Mouse (Mus musculus) E14TG2a.4 (cell line): ENCODE results near the gene Src.

Source experiments
- H3K27me3 ChIP-seq: 2 replicates; pipeline ENCODE4 v1.6.1; 2014; ENCODE audit warnings: low read length, control low read depth; ENCODE audit not compliant: insufficient read depth
- H3K36me3 ChIP-seq: 2 replicates; pipeline ENCODE4 v1.6.1; 2014; ENCODE audit warnings: low read length, control low read depth; ENCODE audit not compliant: insufficient read depth
- H3K4me1 ChIP-seq: replicated peaks from 2 replicates; pipeline ENCODE4 v1.6.1; 2014; ENCODE audit warnings: low read depth, low read length, control low read depth
- H3K4me3 ChIP-seq: replicated peaks from 2 replicates; pipeline ENCODE4 v1.5.1; 2014; ENCODE audit warnings: mild to moderate bottlenecking, low read length
- H3K9me3 ChIP-seq: 2 replicates; pipeline ENCODE4 v1.6.1; 2014; ENCODE audit warnings: low read length, control low read depth
- CTCF ChIP-seq: conservative IDR thresholded peaks from 2 replicates; pipeline ENCODE4 v1.5.1; 2014; ENCODE audit warnings: low read length
- NANOG ChIP-seq: IDR thresholded peaks from 2 replicates; pipeline ENCODE4 v1.6.1; 2014; ENCODE audit warnings: borderline replicate concordance, low read length, mixed read lengths
- POU5F1 ChIP-seq: IDR thresholded peaks from 2 replicates; pipeline ENCODE4 v1.6.1; 2014; ENCODE audit warnings: low read length, borderline replicate concordance

Src gene

DNA sequence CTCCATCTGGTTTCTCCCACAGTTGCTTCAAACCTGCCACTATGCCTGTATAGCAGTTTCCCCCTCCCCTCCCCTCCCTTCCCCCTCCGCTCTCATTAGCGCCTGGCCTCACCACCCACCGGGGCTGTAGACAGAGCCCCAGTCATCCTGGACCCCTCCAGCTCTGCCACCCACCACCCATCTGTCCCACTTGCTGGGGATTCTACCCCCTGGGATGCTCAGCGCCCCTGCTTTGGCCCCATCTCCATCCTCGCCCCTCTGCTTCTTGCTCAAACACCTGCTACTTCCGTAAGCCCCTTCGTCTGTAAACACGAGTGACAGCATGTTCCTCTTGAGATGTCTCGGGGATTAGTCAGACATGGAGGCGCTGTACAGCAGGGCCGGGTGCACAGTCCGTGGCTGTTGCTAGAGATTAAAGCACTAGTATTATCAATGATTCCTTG, 69.5 kb downstream of the Src start:
- no peaks in the 10 kb centered on the region for H3K9me3 ChIP-seq
- H3K4me1 ChIP-seq = peaks cover 56% of the 10 kb centered on the region
- H3K27me3 ChIP-seq = peaks cover 7% of the 10 kb centered on the region; the same call in 1 of the 2 replicates
- H3K4me3 ChIP-seq = no peak overlapping the region; the same call in 1 of the 2 replicates
- TF ChIP-seq POU5F1 (no peak), NANOG (no peak), CTCF (no peak)
- H3K36me3 ChIP-seq = no peaks in the 10 kb centered on the region

- TF ChIP-seq NANOG (no peak), POU5F1 (no peak), CTCF (no peak)
- H3K4me3 ChIP-seq = no peak overlapping the region
- no peaks in the 10 kb centered on the region for H3K36me3 ChIP-seq
- H3K4me1 ChIP-seq = peaks cover 8% of the 10 kb centered on the region
- H3K9me3 ChIP-seq = no peaks in the 10 kb centered on the region
- peaks cover 39% of the 10 kb centered on the region for H3K27me3 ChIP-seq
These were observed 75.0 kb downstream of the Src start for GRCm38 (mm10) chr2:157493240-157493639.

GRCm38 (mm10) chr2:157498529-157498928, 80.3 kb downstream of the Src start:
- H3K9me3 ChIP-seq = no peaks in the 10 kb centered on the region
- H3K36me3 ChIP-seq = no peaks in the 10 kb centered on the region
- peaks cover 37% of the 10 kb centered on the region for H3K27me3 ChIP-seq
- peaks cover 12% of the 10 kb centered on the region for H3K4me1 ChIP-seq
- no peak overlapping the region for H3K4me3 ChIP-seq
- TF ChIP-seq CTCF = no peak
- no peak for TF ChIP-seq POU5F1
- TF ChIP-seq NANOG = no peak

- peaks cover 17% of the 10 kb centered on the region for H3K4me1 ChIP-seq
- no peaks in the 10 kb centered on the region for H3K9me3 ChIP-seq
- H3K27me3 ChIP-seq = peaks cover 31% of the 10 kb centered on the region
- H3K4me3 ChIP-seq = no peak overlapping the region
- no peaks in the 10 kb centered on the region for H3K36me3 ChIP-seq
- no peak for TF ChIP-seq POU5F1
- no peak for TF ChIP-seq CTCF
- TF ChIP-seq NANOG = no peak
These were observed 82.1 kb downstream of the Src start for GRCm38 (mm10) chr2:157500364-157500763.

DNA sequence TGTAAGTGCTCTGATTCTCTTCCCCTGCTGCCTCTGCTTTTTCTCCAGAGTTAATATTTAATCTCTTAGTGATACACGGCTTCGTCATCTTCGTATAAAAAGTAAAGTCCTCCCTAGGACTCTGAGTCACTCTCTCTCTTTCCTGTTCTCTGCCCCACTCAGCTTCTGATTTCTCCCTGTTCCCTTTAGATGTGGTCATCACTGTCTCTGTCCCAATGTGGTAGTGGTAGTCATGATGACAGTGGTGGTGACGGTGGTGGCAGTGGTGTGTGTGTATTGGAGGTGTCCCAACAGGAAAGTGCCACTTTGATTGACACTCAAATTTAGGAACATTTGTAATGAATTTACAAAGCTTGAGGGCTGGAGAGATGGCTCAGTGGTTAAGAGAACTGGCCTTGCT, 83.1 kb downstream of the Src start:
- H3K9me3 ChIP-seq = no peaks in the 10 kb centered on the region
- peaks cover 18% of the 10 kb centered on the region for H3K4me1 ChIP-seq
- no peak overlapping the region for H3K4me3 ChIP-seq
- peaks cover 26% of the 10 kb centered on the region for H3K27me3 ChIP-seq
- H3K36me3 ChIP-seq = no peaks in the 10 kb centered on the region
- TF ChIP-seq POU5F1 = no peak

- Histone ChIP-seq H3K4me3 (peak overlapping the region; percentile 24), H3K4me1 (peaks cover 25% of the 10 kb centered on the region), H3K36me3 (no peaks in the 10 kb centered on the region), H3K9me3 (no peaks in the 10 kb centered on the region), H3K27me3 (peaks cover 25% of the 10 kb centered on the region)
- TF ChIP-seq NANOG = no peak
- no peak for TF ChIP-seq POU5F1
- TF ChIP-seq CTCF = no peak
These were observed 88.5 kb downstream of the Src start for GRCm38 (mm10) chr2:157506779-157507178.

DNA sequence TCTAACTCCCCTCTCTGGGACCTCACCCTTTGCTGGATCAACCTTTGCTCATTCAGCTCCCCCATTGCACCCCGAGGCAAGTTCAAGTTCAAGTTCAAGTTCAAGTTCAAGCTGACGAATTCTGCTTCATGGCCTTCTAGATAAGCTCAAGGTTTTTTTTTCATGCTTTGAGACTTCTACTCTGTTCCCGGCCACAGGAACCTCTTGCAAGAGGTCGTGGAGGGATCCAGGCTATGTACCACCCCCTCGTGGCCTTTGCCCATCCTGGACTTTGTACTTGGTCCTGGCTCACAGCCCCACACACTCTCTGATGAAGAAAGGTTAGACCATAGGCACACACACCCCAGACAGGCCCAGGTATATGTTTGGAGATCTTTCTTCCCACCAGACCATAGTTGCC, 90.9 kb downstream of the Src start:
- H3K4me1 ChIP-seq = peaks cover 20% of the 10 kb centered on the region
- no peaks in the 10 kb centered on the region for H3K36me3 ChIP-seq
- TF ChIP-seq NANOG (no peak), POU5F1 (no peak), CTCF (no peak)
- no peaks in the 10 kb centered on the region for H3K9me3 ChIP-seq
- peaks cover 45% of the 10 kb centered on the region for H3K27me3 ChIP-seq
- H3K4me3 ChIP-seq = no peak overlapping the region

DNA sequence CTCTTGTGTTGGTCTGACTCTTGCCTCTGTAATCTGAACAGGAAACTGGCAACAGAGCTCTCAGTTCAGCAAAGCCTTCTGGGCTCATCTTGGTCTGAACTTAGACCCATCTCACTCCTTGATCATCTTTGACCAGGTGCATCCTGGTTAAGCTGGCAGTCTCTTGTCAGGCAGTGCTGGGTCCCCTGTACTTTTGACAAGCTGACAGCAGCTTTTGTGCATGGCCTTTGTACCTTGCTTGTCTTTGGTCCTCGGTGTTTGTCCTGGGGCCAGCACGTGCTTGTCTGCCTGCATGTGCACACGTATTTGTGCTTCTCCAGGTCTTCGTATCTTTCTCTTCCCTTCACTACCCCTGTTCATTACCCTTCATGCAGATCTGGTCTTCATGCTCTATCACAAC, 91.8 kb downstream of the Src start:
- Histone ChIP-seq H3K4me3 (no peak overlapping the region), H3K27me3 (peaks cover 50% of the 10 kb centered on the region), H3K9me3 (no peaks in the 10 kb centered on the region), H3K4me1 (peaks cover 16% of the 10 kb centered on the region), H3K36me3 (no peaks in the 10 kb centered on the region)
- TF ChIP-seq POU5F1 (no peak), NANOG (no peak), CTCF (no peak)

- peaks cover 44% of the 10 kb centered on the region for H3K27me3 ChIP-seq
- no peak overlapping the region for H3K4me3 ChIP-seq
- no peaks in the 10 kb centered on the region for H3K9me3 ChIP-seq
- no peaks in the 10 kb centered on the region for H3K36me3 ChIP-seq
- TF ChIP-seq CTCF (no peak), NANOG (no peak)
- H3K4me1 ChIP-seq = no peaks in the 10 kb centered on the region
These were observed 94.6 kb downstream of the Src start for GRCm38 (mm10) chr2:157512859-157513258.

DNA sequence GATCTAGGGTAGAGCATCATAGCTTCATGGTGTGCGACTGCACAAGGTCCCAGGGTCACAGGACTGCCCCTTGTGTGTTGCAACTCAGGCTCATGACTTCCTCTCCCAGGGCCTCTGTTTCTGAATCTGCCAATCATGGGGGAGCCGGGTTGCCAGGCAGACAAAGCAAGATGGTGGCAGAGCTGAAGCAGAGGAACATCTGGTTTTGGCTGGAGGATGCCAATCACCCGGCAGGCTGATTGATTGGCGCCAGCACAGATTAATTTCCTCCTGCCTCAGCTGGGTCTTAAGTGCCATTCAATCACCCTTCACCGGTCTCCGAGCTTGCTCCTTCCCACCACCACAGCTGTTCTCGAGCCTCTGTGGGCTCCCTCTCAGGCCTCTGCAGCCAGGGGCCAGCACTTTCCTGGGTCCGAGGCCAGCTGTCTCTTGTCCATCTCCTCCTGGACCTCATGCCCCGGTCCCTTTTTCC, 95.5 kb downstream of the Src start:
- H3K36me3 ChIP-seq = no peaks in the 10 kb centered on the region
- peaks cover 42% of the 10 kb centered on the region for H3K27me3 ChIP-seq
- TF ChIP-seq CTCF (no peak), POU5F1 (no peak), NANOG (no peak)
- H3K9me3 ChIP-seq = no peaks in the 10 kb centered on the region
- no peaks in the 10 kb centered on the region for H3K4me1 ChIP-seq
- H3K4me3 ChIP-seq = no peak overlapping the region
